Mouse (Mus musculus): ENCODE results near the gene Ssr2. TPM values are rescaled to one million over a fixed set of nuclear protein-coding genes. Genes with fewer than 3 reads are reported as not detected.

The Ssr2 gene
- total and polyA plus RNA-seq, 3 experiments: 346 to 377 (median 364) TPM

- dilution Hi-C loops (cut with MboI; ENCODE audit: extremely low pct_ligation_motif_present, extremely low pct_unique_long_range_greater_than_20kb, low sequenced_read_pairs): no loop called here
- H3K36me3 ChIP-seq (replicated peaks in 1 of 2; ENCODE audit: control insufficient read depth in 1 of 2, insufficient read depth in 1 of 2, low read length in 1 of 2): peaks cover 41 to 76% of the 10 kb centered on the region in 2 experiments
- H3K9ac ChIP-seq (ENCODE audit: insufficient read depth, low read depth): no peak overlapping the region
- TF ChIP-seq POLR2A (IDR thresholded peaks at IDR 0.05; ENCODE audit: low read depth, low read length): no peak
- TF ChIP-seq MAZ (IDR thresholded peaks at IDR 0.05; ENCODE audit: low read depth, low read length): no peak
- no peak for TF ChIP-seq SIN3A (IDR thresholded peaks at IDR 0.05; ENCODE audit: low read length)
- H3K4me3 ChIP-seq (replicated peaks in 1 of 3; ENCODE audit: low read depth in 2 of 3, low read length in 2 of 3, poor library complexity in 1 of 3): no peak overlapping the region
- H3K27ac ChIP-seq (ENCODE audit: insufficient read depth, low read depth): no peak overlapping the region
- H3K9me3 ChIP-seq (replicated peaks; ENCODE audit: low read length): no peaks in the 10 kb centered on the region
- peaks cover 2 to 9% of the 10 kb centered on the region in 2 experiments; a peak in 1 of 4 replicates for H3K4me1 ChIP-seq (ENCODE audit: control insufficient read depth in 1 of 2, insufficient read depth in 2 of 2)
- H3K79me2 ChIP-seq (replicated peaks; ENCODE audit: control insufficient read depth, extremely low read depth, insufficient read depth, poor library complexity, severe bottlenecking): peaks cover 7% of the 10 kb centered on the region
- no peak overlapping the region for H3K4me2 ChIP-seq (ENCODE audit: insufficient read depth, low read depth, poor library complexity, severe bottlenecking)
- in situ Hi-C loops (cut with MboI; ENCODE audit: low pct_ligation_motif_present, low pct_unique_long_range_greater_than_20kb, low sequenced_read_pairs): no loop called here
- no peaks in the 10 kb centered on the region for H3K27me3 ChIP-seq (replicated peaks)
- DNase-seq (ENCODE audit: extremely low read depth): no peak
Observed at GRCm38 (mm10) chr3:88586640-88587039, 11.0 kb downstream of the Ssr2 start.

GRCm38 (mm10) chr3:88590246-88590645 lies 14.6 kb downstream of the Ssr2 start:
- TF ChIP-seq SMC3 (IDR thresholded peaks at IDR 0.05; ENCODE audit: low read depth, low read length): no peak
- no peak for TF ChIP-seq POLR2AphosphoS2 (IDR thresholded peaks at IDR 0.05; ENCODE audit: low read depth, low read length)
- no peak for TF ChIP-seq ETS1 (conservative IDR thresholded peaks at IDR 0.05; ENCODE audit: low read depth, low read length)
- no peak for TF ChIP-seq NELFE (IDR thresholded peaks at IDR 0.05; ENCODE audit: low read depth, low read length)
- no peak for TF ChIP-seq RCOR1 (conservative IDR thresholded peaks at IDR 0.05; ENCODE audit: low read depth, low read length)
- TF ChIP-seq GABPA (IDR thresholded peaks at IDR 0.05; ENCODE audit: insufficient replicate concordance, low read depth, low read length): no peak
- no peak for TF ChIP-seq EP300 (IDR thresholded peaks at IDR 0.05; ENCODE audit: low read length)
- TF ChIP-seq MYC (IDR thresholded peaks at IDR 0.05; ENCODE audit: low read depth, low read length): no peak
- no peak for TF ChIP-seq MEF2A (IDR thresholded peaks at IDR 0.05; ENCODE audit: borderline replicate concordance, low read depth, low read length)
- TF ChIP-seq IRF4 (IDR thresholded peaks at IDR 0.05; ENCODE audit: low read depth, low read length): no peak
- no peak for TF ChIP-seq NRF1 (IDR thresholded peaks at IDR 0.05; ENCODE audit: low read depth, low read length)
- no peak for TF ChIP-seq HCFC1 (IDR thresholded peaks at IDR 0.05; ENCODE audit: low read depth, low read length)
- TF ChIP-seq MXI1 (IDR thresholded peaks at IDR 0.05; ENCODE audit: low read depth, low read length): no peak
- no peak for TF ChIP-seq BHLHE40 (IDR thresholded peaks at IDR 0.05; ENCODE audit: low read depth, low read length)
- TF ChIP-seq CHD2 (IDR thresholded peaks at IDR 0.05; ENCODE audit: low read length): no peak
- in situ Hi-C loops (cut with MboI; ENCODE audit: low pct_ligation_motif_present, low pct_unique_long_range_greater_than_20kb, low sequenced_read_pairs) (no loop called here), dilution Hi-C loops (cut with MboI; ENCODE audit: extremely low pct_ligation_motif_present, extremely low pct_unique_long_range_greater_than_20kb, low sequenced_read_pairs) (no loop called here)
- Histone ChIP-seq H3K79me2 (replicated peaks; ENCODE audit: control insufficient read depth, extremely low read depth, insufficient read depth, poor library complexity, severe bottlenecking) (no peaks in the 10 kb centered on the region), H3K9ac (ENCODE audit: insufficient read depth, low read depth) (no peak overlapping the region), H3K27ac (ENCODE audit: insufficient read depth, low read depth) (no peak overlapping the region), H3K4me3 (replicated peaks in 1 of 3; ENCODE audit: low read depth in 2 of 3, low read length in 2 of 3, poor library complexity in 1 of 3) (no peak overlapping the region), H3K4me1 (ENCODE audit: control insufficient read depth in 1 of 2, insufficient read depth in 2 of 2) (peaks cover 10 to 29% of the 10 kb centered on the region in 2 experiments), H3K4me2 (ENCODE audit: insufficient read depth, low read depth, poor library complexity, severe bottlenecking) (no peak overlapping the region), H3K9me3 (replicated peaks; ENCODE audit: low read length) (no peaks in the 10 kb centered on the region), H3K36me3 (replicated peaks in 1 of 2; ENCODE audit: control insufficient read depth in 1 of 2, insufficient read depth in 1 of 2, low read length in 1 of 2) (peaks cover 25 to 54% of the 10 kb centered on the region in 2 experiments), H3K27me3 (replicated peaks) (no peaks in the 10 kb centered on the region)
- no peak for DNase-seq (ENCODE audit: extremely low read depth)

All from CH12.LX (cell line).